Mouse (Mus musculus) embryonic facial prominence, embryonic 11.5 days (tissue): ENCODE data around the gene Emc7. TPM values are rescaled to one million over a fixed set of nuclear protein-coding genes. Genes with fewer than 3 reads are reported as not detected.
"Not testable (repeated sequence)": the region's sequence is repeated elsewhere in the genome, so short reads cannot be mapped to it uniquely, and the experiment has no call there.

Source experiments
- ATAC-seq: fragments of 200-750 bp; cut with Nextera tagmentation; replicated peaks from 2 replicates; pipeline ENCODE4 v1.8.0; 2017; ENCODE audit warnings: low read depth; ENCODE audit not compliant: insufficient number of reproducible peaks, low FRiP score, low TSS enrichment
- DNase-seq: peaks from one replicate; pipeline ENCODE4 v3.0.0-alpha.2; 2015; ENCODE audit warnings: low spot score
- H3K27ac ChIP-seq: fragments of 300-500 bp; sonication (generic); replicated peaks from 2 replicates; pipeline ENCODE4 v1.5.1; 2014; ENCODE audit warnings: mild to moderate bottlenecking, low read depth, low read length, control low read depth
- H3K27me3 ChIP-seq: fragments of 300-500 bp; sonication (generic); 2 replicates; pipeline ENCODE4 v1.6.1; 2014; ENCODE audit warnings: mild to moderate bottlenecking, low read length, moderate library complexity, mixed read lengths; ENCODE audit not compliant: control insufficient read depth, insufficient read depth
- H3K36me3 ChIP-seq: fragments of 300-500 bp; sonication (generic); replicated peaks from 2 replicates; pipeline ENCODE4 v1.6.1; 2014; ENCODE audit warnings: low read depth, mild to moderate bottlenecking, low read length, moderate library complexity, mixed read lengths; ENCODE audit not compliant: control insufficient read depth, insufficient read depth
- H3K4me1 ChIP-seq: fragments of 300-500 bp; sonication (generic); 2 replicates; pipeline ENCODE4 v1.6.1; 2014; ENCODE audit warnings: low read length, mixed read lengths; ENCODE audit not compliant: control insufficient read depth, insufficient read depth
- H3K4me2 ChIP-seq: fragments of 300-500 bp; sonication (generic); 2 replicates; pipeline ENCODE4 v1.6.1; 2014; ENCODE audit warnings: low read depth, mild to moderate bottlenecking, control low read depth, low read length, moderate library complexity
- H3K4me3 ChIP-seq: fragments of 300-500 bp; sonication (generic); 2 replicates; pipeline ENCODE4 v1.5.1; 2014; ENCODE audit warnings: low read depth, low read length, control low read depth
- H3K9ac ChIP-seq: fragments of 300-500 bp; sonication (generic); replicated peaks from 2 replicates; pipeline ENCODE4 v1.6.1; 2014; ENCODE audit warnings: mild to moderate bottlenecking, control low read depth, low read length
- H3K9me3 ChIP-seq: fragments of 300-500 bp; sonication (generic); replicated peaks from 2 replicates; pipeline ENCODE4 v1.6.1; 2016; ENCODE audit warnings: mild to moderate bottlenecking, low read length, inconsistent platforms, mixed read lengths; ENCODE audit not compliant: control insufficient read depth
- WGBS: fragments of 180-500 bp; shearing (Covaris S2); extraction: QIAGEN DNeasy Blood & Tissue Kit; methylation state at CpG from one replicate; pipeline ENCODE4 v1.1.7; 2014; 5-methylcytosine and 5-hydroxymethylcytosine counted together
- polyA plus RNA-seq: library from polyadenylated mRNA; unstranded; fragments of >200 nt; fragmentation: Nextera tagmentation; extraction: Ambion mirVana; gene quantifications from 2 replicates; pipeline ENCODE4 v1.2.1, GENCODE M21; 2014

The Emc7 gene
- polyA plus RNA-seq, result 10.6 and 12.2 TPM in 2 replicates

DNA sequence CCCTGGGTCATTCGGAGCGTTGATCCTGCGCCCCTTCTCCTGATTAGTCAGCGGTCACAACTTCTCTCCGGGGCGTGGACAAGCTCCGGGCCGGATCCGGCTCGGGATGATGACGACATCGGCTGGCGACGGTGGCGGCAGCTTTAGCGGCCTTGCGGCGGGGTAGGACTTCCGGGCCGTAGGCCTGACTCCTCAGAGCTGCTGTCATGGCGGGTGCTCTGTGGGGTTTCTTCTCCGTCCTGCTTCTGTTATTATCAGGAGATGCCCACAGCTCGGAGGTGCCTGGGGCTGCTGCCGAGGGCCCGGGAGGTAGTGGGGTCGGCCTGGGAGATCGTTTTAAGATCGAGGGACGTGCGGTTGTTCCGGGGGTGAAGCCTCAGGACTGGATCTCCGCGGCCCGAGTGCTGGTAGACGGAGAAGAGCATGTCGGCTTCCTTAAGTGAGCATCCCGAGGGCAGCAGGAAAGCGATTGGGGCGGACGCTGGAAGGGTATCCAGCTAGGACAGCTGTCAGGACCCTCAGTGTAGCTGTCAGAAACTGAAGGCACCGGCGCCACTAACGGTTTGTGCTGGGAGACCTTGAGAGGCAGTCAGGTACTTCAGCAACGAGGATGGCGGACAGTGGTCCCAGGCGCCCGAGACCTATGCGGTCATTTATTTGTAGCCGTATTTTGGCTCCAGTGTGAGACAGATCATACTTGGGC is at the start of gene Emc7:
Emc7 (plus strand) TSS at position 136 of the 703 bp plus-strand sequence.
- DNase-seq (peak; percentile 96), ATAC-seq (peak; percentile 95)
- Histone ChIP-seq H3K9me3 (no peaks in the 10 kb centered on the region), H3K4me1 (no peaks in the 10 kb centered on the region), H3K27ac (no peak within 1 kb of the TSS; the same call in 1 of the 2 replicates), H3K36me3 (no peaks in the 10 kb centered on the region; the same call in 1 of the 2 replicates), H3K27me3 (no peaks in the 10 kb centered on the region), H3K4me2 (peak within 1 kb of the TSS; percentile 56), H3K9ac (peak within 1 kb of the TSS; percentile 92), H3K4me3 (peak within 1 kb of the TSS; percentile 60)
- WGBS, result under 1% methylated on average over 49 of the region's 49 CpGs

DNA sequence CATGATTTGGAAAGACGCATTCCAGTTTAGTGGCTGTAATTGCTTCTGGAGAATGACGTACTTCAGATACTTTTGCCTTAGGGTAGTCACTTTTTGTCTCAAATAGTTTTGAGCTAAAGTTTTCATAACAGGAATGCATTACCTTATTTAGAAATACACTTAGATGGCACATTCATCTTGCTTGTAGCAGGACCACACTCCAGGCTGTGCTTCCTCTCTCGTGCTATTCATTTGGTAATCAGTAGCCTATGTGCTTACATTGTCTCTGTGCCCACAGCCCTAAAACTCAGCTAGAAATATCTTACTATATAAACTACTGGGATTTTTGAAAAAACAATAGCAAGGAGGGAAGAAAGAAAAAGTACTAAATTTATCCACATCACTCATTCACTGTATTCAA is 47.8 kb upstream of the Emc7 start:
- Histone ChIP-seq H3K27ac (no peak overlapping the region), H3K36me3 (peaks cover 3% of the 10 kb centered on the region; the same call in 1 of the 2 replicates), H3K9ac (no peak overlapping the region), H3K27me3 (no peaks in the 10 kb centered on the region), H3K4me1 (no peaks in the 10 kb centered on the region), H3K4me2 (no peak overlapping the region), H3K9me3 (no peaks in the 10 kb centered on the region), H3K4me3 (no peak overlapping the region)
- 91% methylated on average over 3 of the region's 3 CpGs for WGBS
- no peak for ATAC-seq
- no peak for DNase-seq

DNA sequence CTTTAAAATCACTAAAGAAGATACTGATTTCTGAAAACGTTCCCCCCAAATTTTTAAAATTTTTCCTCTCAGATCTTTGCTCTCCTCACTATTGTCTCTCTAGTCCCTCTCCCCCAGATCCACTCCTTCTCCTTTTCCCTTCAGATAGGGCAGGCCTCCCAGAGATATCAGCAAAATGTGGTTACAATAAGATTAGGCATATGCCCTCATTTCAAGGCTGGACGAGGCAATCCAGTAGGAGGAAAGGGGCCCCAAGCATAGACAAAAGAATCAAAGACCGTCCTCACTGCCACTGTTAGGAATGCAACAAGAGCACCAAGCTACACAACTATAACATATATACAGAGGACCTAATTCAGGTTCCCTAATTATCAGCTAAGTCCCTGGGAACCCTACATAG is 29.5 kb upstream of the Emc7 start:
- H3K9ac ChIP-seq, result no peak overlapping the region
- H3K4me2 ChIP-seq, result no peak overlapping the region
- H3K9me3 ChIP-seq, result no peaks in the 10 kb centered on the region
- H3K27me3 ChIP-seq, result no peaks in the 10 kb centered on the region
- ATAC-seq (no peak), DNase-seq (no peak)
- no peak overlapping the region for H3K27ac ChIP-seq
- no peak overlapping the region for H3K4me3 ChIP-seq
- H3K36me3 ChIP-seq, result no peaks in the 10 kb centered on the region
- H3K4me1 ChIP-seq, result no peaks in the 10 kb centered on the region
- 78% methylated on average over 3 of the region's 3 CpGs for WGBS

DNA sequence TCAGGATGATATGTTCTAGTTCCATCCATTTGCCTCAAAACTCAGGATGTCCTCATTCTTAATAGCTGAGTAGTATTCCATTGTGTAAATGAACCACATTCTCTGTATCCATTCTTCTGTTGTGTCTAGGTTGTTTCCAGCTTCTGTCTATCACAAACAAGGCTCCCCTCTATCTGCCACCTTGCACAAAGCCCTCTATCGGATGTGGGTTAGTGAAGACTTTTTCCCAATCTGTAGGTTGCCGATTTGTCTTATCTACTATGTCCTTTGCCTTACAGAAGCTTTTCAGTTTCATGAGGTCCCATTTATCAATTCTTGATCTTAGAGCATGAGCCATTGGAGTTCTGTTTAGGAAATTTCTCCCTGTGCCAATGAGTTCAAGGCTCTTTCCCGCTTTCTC is 26.3 kb upstream of the Emc7 start:
- not testable (repeated sequence) for H3K36me3 ChIP-seq, H3K27ac ChIP-seq, H3K9ac ChIP-seq, H3K4me3 ChIP-seq, ATAC-seq, H3K4me2 ChIP-seq, H3K4me1 ChIP-seq, H3K27me3 ChIP-seq, DNase-seq, H3K9me3 ChIP-seq
- 86% methylated on average over 3 of the region's 3 CpGs for WGBS

DNA sequence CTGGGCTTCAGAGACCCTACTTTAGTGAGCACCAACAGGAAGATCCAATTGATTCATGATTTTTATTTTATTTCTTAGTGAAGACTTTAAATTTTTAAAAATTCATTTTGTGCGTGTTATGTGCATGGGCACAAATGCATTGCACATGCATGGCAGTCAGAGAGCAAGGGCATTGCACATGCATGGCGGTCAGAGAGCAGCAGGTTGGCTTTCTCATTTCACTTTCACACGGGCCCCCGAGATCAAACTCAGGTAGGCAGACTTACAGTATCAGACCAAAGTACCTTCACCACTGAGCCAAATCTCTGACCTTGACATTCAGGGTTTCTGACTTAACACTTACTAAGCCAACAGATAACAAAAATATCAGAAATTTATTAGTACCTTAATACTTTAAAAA is 25.1 kb upstream of the Emc7 start:
- H3K4me2 ChIP-seq, result no peak overlapping the region
- no peaks in the 10 kb centered on the region for H3K9me3 ChIP-seq
- no peaks in the 10 kb centered on the region for H3K4me1 ChIP-seq
- H3K4me3 ChIP-seq, result no peak overlapping the region
- H3K27me3 ChIP-seq, result no peaks in the 10 kb centered on the region
- H3K27ac ChIP-seq, result no peak overlapping the region
- H3K36me3 ChIP-seq, result no peaks in the 10 kb centered on the region
- 88% methylated on average over 4 of the region's 4 CpGs for WGBS
- H3K9ac ChIP-seq, result no peak overlapping the region
- no peak for ATAC-seq
- DNase-seq, result no peak

DNA sequence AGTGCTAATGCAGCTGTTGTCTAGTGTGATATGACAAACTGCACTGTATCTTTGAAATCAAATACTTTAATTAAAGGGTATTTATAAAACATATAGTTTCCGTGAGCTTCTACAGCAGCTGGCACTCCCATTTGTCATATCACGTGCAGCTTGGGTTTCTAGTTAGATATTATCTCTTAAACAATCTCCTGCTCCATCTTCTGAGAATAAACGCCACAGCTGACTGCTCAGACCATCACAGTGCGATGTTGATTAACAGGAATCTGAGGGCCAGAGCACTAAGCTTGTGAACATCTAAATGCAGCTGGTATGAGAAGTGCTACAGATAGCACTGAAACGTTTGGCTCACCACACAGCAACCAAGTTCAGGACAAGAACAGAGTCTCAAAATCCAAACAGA is 24.4 kb upstream of the Emc7 start:
- DNase-seq, result no peak
- Histone ChIP-seq H3K36me3 (no peaks in the 10 kb centered on the region), H3K9ac (no peak overlapping the region), H3K27me3 (no peaks in the 10 kb centered on the region), H3K4me2 (no peak overlapping the region), H3K4me1 (no peaks in the 10 kb centered on the region), H3K4me3 (no peak overlapping the region), H3K9me3 (no peaks in the 10 kb centered on the region), H3K27ac (no peak overlapping the region)
- ATAC-seq, result no peak
- 67% methylated on average over 5 of the region's 5 CpGs for WGBS

DNA sequence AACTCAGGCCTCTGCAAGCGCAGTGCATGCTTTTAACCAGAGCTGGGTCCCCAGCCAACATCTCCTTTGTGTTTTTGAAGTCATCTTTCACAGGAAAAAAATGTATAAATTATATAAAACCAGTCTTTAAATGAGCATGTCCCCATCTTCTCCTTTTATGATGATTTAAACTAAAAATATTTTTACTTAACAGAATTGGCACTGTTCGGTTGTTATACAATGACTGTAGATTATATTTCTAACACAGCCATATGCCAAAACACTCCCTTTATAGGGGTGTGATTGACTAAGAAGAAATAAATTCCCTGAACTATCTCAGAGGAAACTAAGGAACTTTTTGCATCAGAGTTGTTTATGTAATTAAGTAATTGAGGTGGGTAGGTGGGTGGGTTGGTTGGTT is 22.3 kb upstream of the Emc7 start:
- Histone ChIP-seq H3K27me3 (no peaks in the 10 kb centered on the region), H3K9ac (no peak overlapping the region), H3K9me3 (no peaks in the 10 kb centered on the region), H3K4me2 (no peak overlapping the region), H3K27ac (no peak overlapping the region), H3K36me3 (no peaks in the 10 kb centered on the region), H3K4me1 (no peaks in the 10 kb centered on the region), H3K4me3 (no peak overlapping the region)
- ATAC-seq (no peak), DNase-seq (no peak)
- 90% methylated on average over 2 of the region's 2 CpGs for WGBS

DNA sequence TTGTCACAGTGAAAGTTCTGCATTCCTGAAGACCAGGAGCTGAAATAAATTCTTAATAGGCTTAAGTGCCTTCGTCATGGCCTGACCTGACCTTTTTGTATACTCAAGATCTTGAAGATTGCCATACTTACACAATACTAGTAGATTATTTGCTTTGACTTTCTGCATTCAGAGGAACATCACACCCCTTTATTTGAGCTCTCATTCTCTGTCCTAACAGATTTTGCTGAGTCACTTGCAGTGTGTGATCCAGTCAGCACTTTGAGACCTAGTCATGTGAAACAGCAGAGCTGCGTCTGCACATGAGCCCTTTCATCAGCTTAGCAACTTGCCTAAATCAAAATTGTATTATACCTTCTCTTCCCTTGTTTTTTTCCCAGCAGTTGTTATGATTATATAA is 21.4 kb upstream of the Emc7 start:
- DNase-seq, result no peak
- H3K36me3 ChIP-seq, result no peaks in the 10 kb centered on the region

More for the DNA sequence above, 21.4 kb upstream of the Emc7 start:
- Histone ChIP-seq H3K27ac (no peak overlapping the region), H3K9ac (no peak overlapping the region), H3K27me3 (no peaks in the 10 kb centered on the region), H3K9me3 (no peaks in the 10 kb centered on the region), H3K4me3 (no peak overlapping the region), H3K4me2 (no peak overlapping the region), H3K4me1 (no peaks in the 10 kb centered on the region)
- 70% methylated on average over 2 of the region's 2 CpGs for WGBS
- no peak for ATAC-seq
